Mouse (Mus musculus): Measurements from ENCODE around the gene Ank.
"Not testable (repeated sequence)": the region's sequence is repeated elsewhere in the genome, so short reads cannot be mapped to it uniquely, and the experiment has no call there.

GRCm38 (mm10) chr15:27470346-27470745, 3.9 kb downstream of the Ank start:
- not testable (repeated sequence) for TF ChIP-seq ZNF384 (IDR thresholded peaks at IDR 0.05; ENCODE audit: low read depth, low read length); CHD2 (IDR thresholded peaks at IDR 0.05; ENCODE audit: low read depth, low read length); ZC3H11A (IDR thresholded peaks at IDR 0.05; ENCODE audit: borderline replicate concordance, low read depth, low read length)

Data from ES-E14 (cell line).